Mouse (Mus musculus): Measurements from ENCODE around the gene Pla2g2c.

Gene Pla2g2c

GRCm38 (mm10) chr4:138748369-138749072, 23.9 kb downstream of the Pla2g2c start:
- peak; percentile 66 for DNase-seq (ENCODE audit: low read depth, low spot score)

- peak; percentile 58 for DNase-seq (ENCODE audit: low read depth, low spot score)
Measured at GRCm38 (mm10) chr4:138752603-138753002, 28.0 kb downstream of the Pla2g2c start.

- DNase-seq (ENCODE audit: low read depth, low spot score), result no peak
Measured at GRCm38 (mm10) chr4:138753608-138754007, 29.0 kb downstream of the Pla2g2c start.

GRCm38 (mm10) chr4:138754432-138754831, 29.8 kb downstream of the Pla2g2c start:
- no peak for DNase-seq (ENCODE audit: low read depth, low spot score)

- DNase-seq (ENCODE audit: low read depth, low spot score), result no peak
Measured at GRCm38 (mm10) chr4:138755439-138755838, 30.8 kb downstream of the Pla2g2c start.

GRCm38 (mm10) chr4:138755983-138756382, 31.4 kb downstream of the Pla2g2c start:
- DNase-seq (ENCODE audit: low read depth, low spot score), result no peak

GRCm38 (mm10) chr4:138757416-138757815, 32.8 kb downstream of the Pla2g2c start, which contains the start of gene Pla2g2f:
Gene Pla2g2f (minus strand): TSS chr4:138757626.
- no peak for DNase-seq (ENCODE audit: low read depth, low spot score)

GRCm38 (mm10) chr4:138762266-138762665, 37.7 kb downstream of the Pla2g2c start:
- DNase-seq (ENCODE audit: low read depth, low spot score), result peak; percentile 40

- no peak for DNase-seq (ENCODE audit: low read depth, low spot score)
Measured at GRCm38 (mm10) chr4:138771970-138772369, 47.4 kb downstream of the Pla2g2c start.

GRCm38 (mm10) chr4:138772386-138772785, 47.8 kb downstream of the Pla2g2c start:
- no peak for DNase-seq (ENCODE audit: low read depth, low spot score)

- DNase-seq (ENCODE audit: low read depth, low spot score), result no peak
Measured at GRCm38 (mm10) chr4:138775435-138775834, 50.8 kb downstream of the Pla2g2c start, which contains the start of gene Pla2g2d. Gene Pla2g2d (plus strand): TSS chr4:138775735.

GRCm38 (mm10) chr4:138777417-138778407, 53.1 kb downstream of the Pla2g2c start:
- no peak for DNase-seq (ENCODE audit: low read depth, low spot score)

- no peak for DNase-seq (ENCODE audit: low read depth, low spot score)
Measured at GRCm38 (mm10) chr4:138780300-138780699, 55.7 kb downstream of the Pla2g2c start.

- no peak for DNase-seq (ENCODE audit: low read depth, low spot score)
Measured at GRCm38 (mm10) chr4:138782098-138782497, 57.5 kb downstream of the Pla2g2c start.

- DNase-seq (ENCODE audit: low read depth, low spot score), result peak; percentile 58
Measured at GRCm38 (mm10) chr4:138785721-138786120, 61.1 kb downstream of the Pla2g2c start.

- no peak for DNase-seq (ENCODE audit: low read depth, low spot score)
Measured at GRCm38 (mm10) chr4:138786141-138786540, 61.5 kb downstream of the Pla2g2c start.

GRCm38 (mm10) chr4:138788381-138788780, 63.8 kb downstream of the Pla2g2c start:
- no peak for DNase-seq (ENCODE audit: low read depth, low spot score)

GRCm38 (mm10) chr4:138791452-138791851, 66.9 kb downstream of the Pla2g2c start:
- no peak for DNase-seq (ENCODE audit: low read depth, low spot score)

- DNase-seq (ENCODE audit: low read depth, low spot score), result no peak
Measured at GRCm38 (mm10) chr4:138792599-138792998, 68.0 kb downstream of the Pla2g2c start.

GRCm38 (mm10) chr4:138793276-138793675, 68.7 kb downstream of the Pla2g2c start:
- DNase-seq (ENCODE audit: low read depth, low spot score), result peak; percentile 71

GRCm38 (mm10) chr4:138794344-138794743, 69.8 kb downstream of the Pla2g2c start:
- peak; percentile 99 for DNase-seq (ENCODE audit: low read depth, low spot score)
